Mouse (Mus musculus) T-cell, adult 66 days (primary cell): Measurements from ENCODE around the gene Oscar. TPM values are rescaled to one million over a fixed set of nuclear protein-coding genes. Genes with fewer than 3 reads are reported as not detected.

Experiments used
- total RNA-seq, 2 experiments: library from RNA; stranded (reverse); gene quantifications; 3 replicates in 1 of 2; 4 replicates in 1 of 2; pipeline ENCODE4 v1.2.4; 2023

Gene Oscar
- total RNA-seq: not detected

GRCm38 (mm10) chr7:3616057-3616388 lies at the start of gene Oscar:
Oscar (minus strand) TSS chr7:3616157.

GRCm38 (mm10) chr7:3665215-3666114 lies 49.5 kb upstream of the Oscar start, which contains the start of gene Leng1:
Leng1 (minus strand) TSS chr7:3665840.

GRCm38 (mm10) chr7:3644672-3645487 lies 28.9 kb upstream of the Oscar start, which contains the start of gene Cnot3:
Cnot3 (plus strand) TSS chr7:3645268.

GRCm38 (mm10) chr7:3629543-3630477 lies 13.9 kb upstream of the Oscar start, which contains the start of the genes Tfpt and Prpf31:
Tfpt (minus strand) TSS chr7:3629929.
Prpf31 (plus strand) TSS chr7:3629985.

GRCm38 (mm10) chr7:3617242-3617995 lies 1.5 kb upstream of the Oscar start, which contains the start of gene Ndufa3:
Ndufa3 (plus strand) TSS chr7:3617373.

Other genes starting within 250 kb of the Oscar start
- gene Cacng8, start 225.5 kb downstream of the Oscar start, total RNA-seq: not detected
- not detected for gene Cacng6, start 192.0 kb downstream of the Oscar start, total RNA-seq
- not detected for gene Tarm1, start 113.5 kb downstream of the Oscar start, total RNA-seq
- 100 to 1,000 TPM; 346 to 367 TPM for gene Ndufa3, start 1.2 kb upstream of the Oscar start, total RNA-seq
- 10 to 100 TPM; 18.8 to 22.4 TPM for gene Tfpt, start 13.8 kb upstream of the Oscar start, total RNA-seq
- 10 to 100 TPM; 64.3 to 67.5 TPM for gene Prpf31, start 13.8 kb upstream of the Oscar start, total RNA-seq
- gene Cnot3, start 29.1 kb upstream of the Oscar start, total RNA-seq: 100 to 1,000 TPM; 114 to 141 TPM
- 10 to 100 TPM; 14.1 to 14.5 TPM for gene Leng1, start 49.7 kb upstream of the Oscar start, total RNA-seq
- 10 to 100 TPM; 10.7 to 11.3 TPM for gene Tmc4, start 61.4 kb upstream of the Oscar start, total RNA-seq
- gene Tsen34, start 76.7 kb upstream of the Oscar start, total RNA-seq: 10 to 100 TPM; 24.6 to 26.1 TPM
- gene Mboat7, start 77.4 kb upstream of the Oscar start, total RNA-seq: 10 to 100 TPM; 58.2 to 69.3 TPM
- gene Rps9, start 87.8 kb upstream of the Oscar start, total RNA-seq: 1,000 to 10,000 TPM; 2,583 to 2,648 TPM
- under 1 TPM; 0.68 to 0.93 TPM for gene Pirb, start 104.2 kb upstream of the Oscar start, total RNA-seq
- under 1 TPM; 0.44 to 0.50 TPM for gene Gm15448, start 209.5 kb upstream of the Oscar start, total RNA-seq
- gene Pira2, start 228.9 kb upstream of the Oscar start, total RNA-seq: 1 to 10 TPM in 1 of 2 experiments, under 1 TPM in 1; 0.47 to 1.3 TPM